9 mouse cellular contexts compared by ENCODE assay signal in the genomic region with DNA sequence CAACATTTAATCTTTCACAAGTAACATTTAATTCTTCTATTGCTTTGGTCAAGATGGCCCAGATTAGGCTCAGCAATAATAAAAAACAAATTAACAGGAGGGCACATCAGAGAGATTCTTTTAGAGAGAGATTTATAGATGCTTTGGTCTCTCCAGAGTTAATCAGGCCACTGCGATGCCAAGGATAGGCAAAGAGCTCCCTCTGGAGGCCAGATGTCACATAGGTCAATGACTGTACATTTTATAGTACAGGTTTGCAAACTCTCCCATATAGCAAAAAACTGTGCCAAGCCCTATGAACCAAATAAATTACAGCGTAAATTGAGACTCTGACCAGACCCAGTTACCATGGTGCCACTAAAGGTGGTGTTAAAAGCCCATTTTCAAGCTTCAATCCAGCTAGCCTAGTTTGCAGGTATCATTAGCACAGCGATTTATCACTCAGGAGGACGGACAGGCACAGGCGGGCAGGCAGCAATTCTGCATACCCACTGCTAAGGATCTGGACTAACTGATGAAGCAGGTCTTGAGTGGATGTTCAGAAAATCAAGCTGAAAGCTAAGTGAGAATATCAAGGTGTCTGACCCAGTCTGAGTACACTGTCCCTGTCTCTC. TPM values are rescaled to one million over a fixed set of nuclear protein-coding genes. Genes with fewer than 3 reads are reported as not detected.
DNase-seq lines count a peak whose midpoint lies in the region; ATAC-seq lines count a peak whose summit lies in the region.
"Had no signal": no experiment of that assay in that cellular context is flagged by ENCODE, and none has a peak within 500 bp of the region (broad histone marks: within the 10 kb centered on the region; RNA-seq: fewer than 3 reads in every experiment).

No protein-coding gene starts in this region.

- H3K27ac ChIP-seq in midbrain, embryonic 10.5 days (replicated peaks): no peak overlapping the region

- H3K4me3 ChIP-seq in midbrain, embryonic 10.5 days: no peak overlapping the region

- no peaks in the 10 kb centered on the region for H3K9me3 ChIP-seq in midbrain, embryonic 10.5 days (replicated peaks)

- 58% methylated on average over 5 of the region's 5 CpGs for WGBS in midbrain, embryonic 10.5 days

- peak; percentile 58 for DNase-seq in T-cell, adult 2 months (ENCODE audit: low spot score)
- peak; percentile 73 for DNase-seq in cerebellum, adult 8-10 months
- DNase-seq in frontal cortex, postnatal 25 days (ENCODE audit: low spot score in 2 of 2): peak; percentile 15 to 54
- peak; percentile 23 to 75 for DNase-seq in left cerebral cortex, adult 9 months (ENCODE audit: low spot score in 2 of 2)
- peak; percentile 52 for DNase-seq in midbrain, embryonic 10.5 days (ENCODE audit: low spot score)
- peak; percentile 49 for DNase-seq in right cerebral cortex, postnatal 25 days

- peak; percentile 84 for ATAC-seq in inflammation-experienced regulatory T-cells, adult 6 months
- ATAC-seq in erythroid progenitor cell, adult 5-6 weeks (replicated peaks; ENCODE audit: low FRiP score, poor library complexity, severe bottlenecking): no peak

- H3K4me1 ChIP-seq in midbrain, embryonic 10.5 days: no peaks in the 10 kb centered on the region

- no peaks in the 10 kb centered on the region for H3K36me3 ChIP-seq in midbrain, embryonic 10.5 days

- H3K27me3 ChIP-seq in midbrain, embryonic 10.5 days (ENCODE audit: low read depth, poor library complexity, severe bottlenecking): no peaks in the 10 kb centered on the region

RNA-seq across cellular contexts. Expression of a gene that starts 20.3 kb away (rescaled TPM):
- under 1 TPM in 1 of 3 experiments, not detected in 2; 0.23 TPM for polyA plus RNA-seq in inflammation-experienced regulatory T-cells, adult 6 months (2017; shearing (Covaris generic))
- polyA plus RNA-seq in midbrain, embryonic 10.5 days (2016; fragmentation: Nextera tagmentation; extraction: Ambion mirVana): 0.06 TPM in 1 of 2 replicates, not detected in the other
- not detected in 2 replicates for total RNA-seq in erythroid progenitor cell, adult 5-6 weeks (2015; ENCODE audit: low replicate concordance)
- total RNA-seq in erythroid progenitor cell, adult 5-6 weeks (2017; ENCODE audit: low replicate concordance): not detected in 2 replicates
- total RNA-seq: left cerebral cortex, adult 8-10 months had no signal

RNA-seq across cellular contexts. Expression of a gene that starts 23.4 kb away (rescaled TPM):
- polyA plus RNA-seq in inflammation-experienced regulatory T-cells, adult 6 months (2017; shearing (Covaris generic)): not detected
- polyA plus RNA-seq in midbrain, embryonic 10.5 days (2016; fragmentation: Nextera tagmentation; extraction: Ambion mirVana): 0.09 and 0.10 TPM in 2 replicates
- total RNA-seq in erythroid progenitor cell, adult 5-6 weeks (2015; ENCODE audit: low replicate concordance): not detected in 2 replicates
- not detected in 2 replicates for total RNA-seq in erythroid progenitor cell, adult 5-6 weeks (2017; ENCODE audit: low replicate concordance)
